Mouse (Mus musculus): ENCODE measurements at regions not wholly inside any gene's neighbourhood (a gene's known extent, or its start where the extent isn't known, plus 50 kb on each side); places are given as distances from the start of the nearest gene placed in this dataset.
"Not testable (repeated sequence)": the region's sequence is repeated elsewhere in the genome, so short reads cannot be mapped to it uniquely, and the experiment has no call there.

- no peak for ATAC-seq (replicated peaks; ENCODE audit: poor library complexity)
Measured at GRCm38 (mm10) chr17:15247546-15248416, 128.9 kb downstream of the Dll1 start.

GRCm38 (mm10) chr17:15242976-15243635 is 133.6 kb downstream of the Dll1 start:
- ATAC-seq (replicated peaks; ENCODE audit: poor library complexity): no peak

- no peak for ATAC-seq (replicated peaks; ENCODE audit: poor library complexity)
Measured at GRCm38 (mm10) chr17:15242356-15242755, 134.3 kb downstream of the Dll1 start.

GRCm38 (mm10) chr17:15241491-15241890 is 135.2 kb downstream of the Dll1 start:
- no peak for ATAC-seq (replicated peaks; ENCODE audit: poor library complexity)

- not testable (repeated sequence) for ATAC-seq (replicated peaks; ENCODE audit: poor library complexity)
Measured at GRCm38 (mm10) chr17:15240641-15241040, 136.0 kb downstream of the Dll1 start.

GRCm38 (mm10) chr17:15240011-15240410 is 136.7 kb downstream of the Dll1 start:
- ATAC-seq (replicated peaks; ENCODE audit: poor library complexity): no peak

- ATAC-seq (replicated peaks; ENCODE audit: poor library complexity): no peak
Measured at GRCm38 (mm10) chr17:15235041-15235440, 141.6 kb downstream of the Dll1 start.

- no peak for ATAC-seq (replicated peaks; ENCODE audit: poor library complexity)
Measured at GRCm38 (mm10) chr17:15231175-15231574, 145.5 kb downstream of the Dll1 start.

- ATAC-seq (replicated peaks; ENCODE audit: poor library complexity): no peak
Measured at GRCm38 (mm10) chr17:15229159-15229558, 147.5 kb downstream of the Dll1 start.

- no peak for ATAC-seq (replicated peaks; ENCODE audit: poor library complexity)
Measured at GRCm38 (mm10) chr17:15228077-15228476, 148.6 kb downstream of the Dll1 start.

- ATAC-seq (replicated peaks; ENCODE audit: poor library complexity): no peak
Measured at GRCm38 (mm10) chr17:15223826-15224225, 152.8 kb downstream of the Dll1 start.

GRCm38 (mm10) chr17:15222923-15223322 is 153.7 kb downstream of the Dll1 start:
- no peak for ATAC-seq (replicated peaks; ENCODE audit: poor library complexity)

GRCm38 (mm10) chr17:15214157-15214685 is 162.5 kb downstream of the Dll1 start:
- no peak for ATAC-seq (replicated peaks; ENCODE audit: poor library complexity)

- ATAC-seq (replicated peaks; ENCODE audit: poor library complexity): no peak
Measured at GRCm38 (mm10) chr17:15208808-15209173, 167.5 kb upstream of the Gm3448 start.

GRCm38 (mm10) chr17:15208030-15208807 is 166.9 kb upstream of the Gm3448 start:
- no peak for ATAC-seq (replicated peaks; ENCODE audit: poor library complexity)

GRCm38 (mm10) chr17:15207182-15208029 is 166.1 kb upstream of the Gm3448 start:
- ATAC-seq (replicated peaks; ENCODE audit: poor library complexity): no peak

- ATAC-seq (replicated peaks; ENCODE audit: poor library complexity): no peak
Measured at GRCm38 (mm10) chr17:15205799-15206198, 164.5 kb upstream of the Gm3448 start.

- no peak for ATAC-seq (replicated peaks; ENCODE audit: poor library complexity)
Measured at GRCm38 (mm10) chr17:15204524-15204923, 163.2 kb upstream of the Gm3448 start.

- ATAC-seq (replicated peaks; ENCODE audit: poor library complexity): no peak
Measured at GRCm38 (mm10) chr17:15199235-15199634, 157.9 kb upstream of the Gm3448 start.

- ATAC-seq (replicated peaks; ENCODE audit: poor library complexity): no peak
Measured at GRCm38 (mm10) chr17:15197361-15197760, 156.0 kb upstream of the Gm3448 start.
